Mouse (Mus musculus): ENCODE measurements around the gene Polrmt. TPM values are rescaled to one million over a fixed set of nuclear protein-coding genes. Genes with fewer than 3 reads are reported as not detected.

Gene Polrmt
- polyA plus RNA-seq, 1 experiment from 2014 or later: 33.9 TPM

DNA sequence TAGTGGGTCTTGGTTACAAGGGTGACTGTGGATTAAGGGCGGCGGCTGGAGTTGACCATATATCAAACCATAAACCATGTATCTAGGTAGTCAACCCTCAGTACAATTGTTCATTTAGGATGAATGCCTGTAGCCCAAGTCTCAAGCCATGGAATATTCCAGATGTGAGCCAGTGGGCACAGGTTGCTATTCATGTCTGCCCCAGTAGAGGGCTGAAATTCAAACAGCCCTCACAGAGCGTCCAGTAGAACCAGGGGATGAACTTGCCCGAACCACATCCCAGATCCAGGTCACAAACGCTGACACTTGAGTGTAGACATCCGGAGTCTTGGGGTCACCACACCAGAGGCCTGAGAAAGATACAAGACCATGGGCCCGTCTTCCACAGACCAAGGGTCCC lies 36.7 kb upstream of the Polrmt start:
- H3K9me3 ChIP-seq: no peaks in the 10 kb centered on the region
- H3K4me1 ChIP-seq: peaks cover 26% of the 10 kb centered on the region
- no peaks in the 10 kb centered on the region for H3K36me3 ChIP-seq
- H3K27ac ChIP-seq: no peak overlapping the region
- WGBS: 57% methylated on average over 7 of the region's 7 CpGs
- no peak for ATAC-seq (ENCODE audit: insufficient read depth, low FRiP score, low read depth)
- no peaks in the 10 kb centered on the region for H3K27me3 ChIP-seq (replicated peaks)
- H3K4me2 ChIP-seq: no peak overlapping the region
- no peak overlapping the region for H3K4me3 ChIP-seq (replicated peaks)
- H3K9ac ChIP-seq: no peak overlapping the region

- no peaks in the 10 kb centered on the region for H3K27me3 ChIP-seq (replicated peaks)
Observed at GRCm38 (mm10) chr10:79781956-79782355, 35.6 kb upstream of the Polrmt start.

GRCm38 (mm10) chr10:79781139-79781538 lies 34.8 kb upstream of the Polrmt start:
- Histone ChIP-seq H3K4me3 (replicated peaks) (peak overlapping the region; percentile 50), H3K4me2 (peak overlapping the region; percentile 87), H3K9ac (no peak overlapping the region), H3K27me3 (replicated peaks) (no peaks in the 10 kb centered on the region), H3K36me3 (no peaks in the 10 kb centered on the region), H3K4me1 (peaks cover 41% of the 10 kb centered on the region), H3K27ac (peak overlapping the region; percentile 74), H3K9me3 (no peaks in the 10 kb centered on the region)
- WGBS: 27% methylated on average over 21 of the region's 21 CpGs
- ATAC-seq (ENCODE audit: insufficient read depth, low FRiP score, low read depth): no peak

More at GRCm38 (mm10) chr10:79781956-79782355, 35.6 kb upstream of the Polrmt start:
- ATAC-seq (ENCODE audit: insufficient read depth, low FRiP score, low read depth): no peak
- Histone ChIP-seq H3K36me3 (no peaks in the 10 kb centered on the region), H3K4me2 (no peak overlapping the region), H3K4me3 (replicated peaks) (no peak overlapping the region), H3K27ac (no peak overlapping the region), H3K9me3 (no peaks in the 10 kb centered on the region), H3K4me1 (peaks cover 37% of the 10 kb centered on the region), H3K9ac (no peak overlapping the region)
- WGBS: 68% methylated on average over 5 of the region's 5 CpGs

DNA sequence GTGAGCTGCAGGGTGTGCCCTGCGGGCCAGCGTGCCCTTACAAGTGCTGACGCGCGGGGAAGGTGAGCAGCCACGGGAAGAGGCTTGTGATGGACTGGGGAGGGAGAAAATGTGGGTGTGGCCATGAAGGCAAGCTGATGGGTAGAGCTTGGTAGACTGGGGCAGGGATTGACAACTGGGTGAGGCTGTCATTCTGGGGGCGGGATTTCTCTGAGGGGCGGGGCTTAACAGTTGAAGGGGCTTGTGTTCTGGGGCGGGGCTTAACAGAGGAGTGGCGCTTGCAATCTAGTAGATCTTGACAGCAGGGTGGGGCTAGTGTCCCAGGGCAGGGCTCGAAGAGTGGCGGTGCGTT lies 34.3 kb upstream of the Polrmt start:
- no peak for ATAC-seq (ENCODE audit: insufficient read depth, low FRiP score, low read depth)
- Histone ChIP-seq H3K4me2 (peak overlapping the region; percentile 87), H3K36me3 (no peaks in the 10 kb centered on the region), H3K9me3 (no peaks in the 10 kb centered on the region), H3K4me1 (peaks cover 41% of the 10 kb centered on the region), H3K27me3 (replicated peaks) (no peaks in the 10 kb centered on the region), H3K9ac (no peak overlapping the region), H3K27ac (peak overlapping the region; percentile 74), H3K4me3 (replicated peaks) (peak overlapping the region; percentile 50)
- WGBS: under 1% methylated on average over 13 of the region's 13 CpGs

DNA sequence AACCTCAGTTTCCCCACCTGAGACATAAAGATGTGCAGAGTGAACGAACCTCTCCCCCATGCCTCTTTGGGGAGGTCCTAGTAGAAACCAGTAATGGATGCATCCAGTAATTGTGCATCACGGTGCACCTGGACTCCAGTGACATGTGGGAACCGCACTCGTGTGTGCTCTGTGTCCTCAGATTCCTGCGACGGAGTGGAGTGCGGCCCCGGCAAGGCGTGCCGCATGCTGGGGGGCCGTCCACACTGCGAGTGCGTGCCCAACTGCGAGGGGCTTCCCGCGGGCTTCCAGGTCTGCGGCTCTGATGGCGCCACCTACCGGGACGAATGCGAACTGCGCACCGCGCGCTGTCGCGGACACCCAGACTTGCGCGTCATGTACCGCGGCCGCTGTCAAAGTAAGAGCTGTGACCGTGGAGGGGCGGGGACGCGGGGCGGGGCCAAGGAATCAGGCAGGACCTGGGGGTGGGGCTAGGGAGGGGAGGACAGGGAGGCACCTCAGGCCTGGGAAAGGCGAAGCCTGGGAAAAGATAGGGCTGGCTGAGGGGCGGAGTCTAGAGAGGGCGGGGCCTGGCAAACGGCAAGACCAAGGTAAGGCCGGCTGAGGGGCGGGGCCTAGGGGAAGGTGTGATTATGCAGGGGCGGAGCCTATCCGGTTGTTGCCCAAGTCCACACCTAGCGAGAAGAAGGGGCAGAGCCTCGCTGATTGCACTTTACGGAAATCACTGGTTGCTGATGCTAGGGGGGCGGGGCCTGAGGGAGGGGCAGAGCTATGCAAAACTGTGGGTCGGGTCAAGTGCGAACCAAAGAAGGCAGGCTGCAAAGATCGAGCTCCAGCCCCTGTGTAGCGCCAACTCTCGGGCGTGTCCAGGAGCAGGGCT lies 33.6 kb upstream of the Polrmt start:
- Histone ChIP-seq H3K36me3 (no peaks in the 10 kb centered on the region), H3K4me1 (peaks cover 41% of the 10 kb centered on the region), H3K9me3 (no peaks in the 10 kb centered on the region), H3K4me2 (peak overlapping the region; percentile 87), H3K9ac (no peak overlapping the region; the same call in 1 of the 2 replicates), H3K4me3 (replicated peaks) (peak overlapping the region; percentile 50), H3K27me3 (replicated peaks) (no peaks in the 10 kb centered on the region), H3K27ac (peak overlapping the region; percentile 74)
- ATAC-seq (ENCODE audit: insufficient read depth, low FRiP score, low read depth): peak; percentile 90
- 2% methylated on average over 54 of the region's 55 CpGs for WGBS

GRCm38 (mm10) chr10:79779193-79779592 lies 32.8 kb upstream of the Polrmt start:
- ATAC-seq (ENCODE audit: insufficient read depth, low FRiP score, low read depth): no peak
- WGBS: 32% methylated on average over 2 of the region's 2 CpGs
- Histone ChIP-seq H3K9me3 (no peaks in the 10 kb centered on the region), H3K27me3 (replicated peaks) (no peaks in the 10 kb centered on the region), H3K4me2 (no peak overlapping the region), H3K4me3 (replicated peaks) (no peak overlapping the region), H3K9ac (no peak overlapping the region), H3K4me1 (peaks cover 41% of the 10 kb centered on the region), H3K36me3 (no peaks in the 10 kb centered on the region), H3K27ac (no peak overlapping the region)

GRCm38 (mm10) chr10:79778006-79778405 lies 31.6 kb upstream of the Polrmt start:
- no peak for ATAC-seq (ENCODE audit: insufficient read depth, low FRiP score, low read depth)
- peaks cover 41% of the 10 kb centered on the region for H3K4me1 ChIP-seq
- H3K4me2 ChIP-seq: peak overlapping the region; percentile 83
- H3K27ac ChIP-seq: peak overlapping the region; percentile 53
- peak overlapping the region; percentile 49 for H3K4me3 ChIP-seq (replicated peaks)
- 10% methylated on average over 15 of the region's 15 CpGs for WGBS
- H3K9ac ChIP-seq: no peak overlapping the region
- H3K36me3 ChIP-seq: no peaks in the 10 kb centered on the region
- H3K27me3 ChIP-seq (replicated peaks): no peaks in the 10 kb centered on the region
- no peaks in the 10 kb centered on the region for H3K9me3 ChIP-seq

GRCm38 (mm10) chr10:79777103-79777531 lies 30.7 kb upstream of the Polrmt start, which contains the start of gene Fstl3:
Gene Fstl3, plus strand, starts transcription at chr10:79777272.
- peak within 1 kb of the TSS; percentile 48; the same call in 1 of the 2 replicates for H3K9ac ChIP-seq
- no peaks in the 10 kb centered on the region for H3K9me3 ChIP-seq
- no peak for ATAC-seq (ENCODE audit: insufficient read depth, low FRiP score, low read depth)
- H3K4me3 ChIP-seq (replicated peaks): peak within 1 kb of the TSS; percentile 49
- peak within 1 kb of the TSS; percentile 83 for H3K4me2 ChIP-seq
- peak within 1 kb of the TSS; percentile 53 for H3K27ac ChIP-seq
- no peaks in the 10 kb centered on the region for H3K27me3 ChIP-seq (replicated peaks)
- peaks cover 41% of the 10 kb centered on the region for H3K4me1 ChIP-seq
- 1% methylated on average over 39 of the region's 39 CpGs for WGBS
- H3K36me3 ChIP-seq: no peaks in the 10 kb centered on the region

DNA sequence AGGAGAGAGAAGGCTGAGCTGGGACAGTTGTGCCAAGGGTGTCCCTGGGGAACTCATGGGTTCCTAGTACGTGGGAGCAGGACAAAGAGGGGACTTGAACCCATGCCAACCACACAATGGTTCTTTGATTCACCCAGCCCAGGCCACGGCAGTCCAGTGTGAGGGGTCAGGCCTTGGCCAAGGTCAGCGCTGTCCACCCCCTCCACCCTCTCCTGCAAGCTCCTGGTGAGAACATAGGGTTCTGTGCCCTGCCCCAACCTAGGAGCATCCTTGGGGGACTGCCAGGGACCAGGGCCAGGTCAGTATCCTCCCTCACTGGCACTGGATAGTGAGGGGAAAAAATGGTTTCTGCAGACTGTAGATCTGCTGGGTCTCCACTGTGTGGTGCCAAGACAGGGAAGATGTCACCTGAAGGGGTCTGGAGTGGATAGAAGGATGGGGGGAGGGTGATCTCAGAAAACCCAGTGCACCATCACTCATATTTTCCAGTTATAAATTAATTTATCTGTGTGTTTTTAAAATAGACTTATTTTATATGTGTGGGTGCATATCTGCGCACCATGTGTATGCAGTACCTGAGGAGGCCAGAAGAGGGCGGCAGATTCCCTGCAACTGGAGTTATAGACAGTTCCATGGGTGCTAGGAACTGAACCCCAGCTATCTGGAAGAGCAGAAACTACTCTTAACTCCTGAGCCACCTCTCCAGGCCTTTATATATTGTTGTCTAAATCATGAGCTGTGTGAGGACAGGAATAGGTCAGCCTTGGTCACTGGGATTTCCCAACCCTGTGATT lies 28.3 kb upstream of the Polrmt start:
- H3K27ac ChIP-seq: no peak overlapping the region
- H3K9ac ChIP-seq: no peak overlapping the region
- peaks cover 30% of the 10 kb centered on the region for H3K4me1 ChIP-seq
- no peaks in the 10 kb centered on the region for H3K27me3 ChIP-seq (replicated peaks)
- H3K9me3 ChIP-seq: no peaks in the 10 kb centered on the region
- no peak overlapping the region for H3K4me2 ChIP-seq
- H3K36me3 ChIP-seq: no peaks in the 10 kb centered on the region
- ATAC-seq (ENCODE audit: insufficient read depth, low FRiP score, low read depth): no peak
- H3K4me3 ChIP-seq (replicated peaks): no peak overlapping the region
- 57% methylated on average over 5 of the region's 5 CpGs for WGBS

GRCm38 (mm10) chr10:79773208-79773607 lies 26.8 kb upstream of the Polrmt start:
- ATAC-seq (ENCODE audit: insufficient read depth, low FRiP score, low read depth): no peak
- H3K27ac ChIP-seq: no peak overlapping the region
- H3K4me3 ChIP-seq (replicated peaks): no peak overlapping the region
- 84% methylated on average over 2 of the region's 2 CpGs for WGBS
- H3K4me1 ChIP-seq: peaks cover 21% of the 10 kb centered on the region
- no peaks in the 10 kb centered on the region for H3K36me3 ChIP-seq
- H3K9me3 ChIP-seq: no peaks in the 10 kb centered on the region
- H3K27me3 ChIP-seq (replicated peaks): no peaks in the 10 kb centered on the region
- H3K4me2 ChIP-seq: no peak overlapping the region
- H3K9ac ChIP-seq: no peak overlapping the region

DNA sequence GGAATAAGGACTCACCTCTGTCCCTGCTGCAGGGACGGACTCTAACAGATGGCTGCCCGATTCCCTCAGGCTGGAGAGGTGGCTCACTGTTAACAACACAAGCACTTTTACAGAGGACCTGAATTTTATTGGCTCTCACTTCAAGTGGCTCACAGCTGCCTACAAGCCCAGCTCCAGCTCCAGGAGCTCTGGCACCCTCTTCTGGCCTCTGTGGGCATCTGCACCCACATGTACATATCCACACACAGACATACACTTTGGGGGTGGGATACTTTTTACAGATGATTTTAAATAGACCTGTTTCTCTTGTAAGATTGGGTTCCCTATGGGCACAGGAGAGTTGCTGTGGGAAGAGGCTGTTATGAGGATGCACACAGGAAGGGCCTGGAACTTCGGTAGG lies 25.9 kb upstream of the Polrmt start:
- no peak overlapping the region for H3K27ac ChIP-seq
- no peak overlapping the region for H3K9ac ChIP-seq
- no peaks in the 10 kb centered on the region for H3K9me3 ChIP-seq
- H3K4me3 ChIP-seq (replicated peaks): no peak overlapping the region
- no peaks in the 10 kb centered on the region for H3K36me3 ChIP-seq
- no peak overlapping the region for H3K4me2 ChIP-seq
- 92% methylated on average over 3 of the region's 3 CpGs for WGBS
- ATAC-seq (ENCODE audit: insufficient read depth, low FRiP score, low read depth): no peak
- peaks cover 18% of the 10 kb centered on the region for H3K4me1 ChIP-seq
- no peaks in the 10 kb centered on the region for H3K27me3 ChIP-seq (replicated peaks)

DNA sequence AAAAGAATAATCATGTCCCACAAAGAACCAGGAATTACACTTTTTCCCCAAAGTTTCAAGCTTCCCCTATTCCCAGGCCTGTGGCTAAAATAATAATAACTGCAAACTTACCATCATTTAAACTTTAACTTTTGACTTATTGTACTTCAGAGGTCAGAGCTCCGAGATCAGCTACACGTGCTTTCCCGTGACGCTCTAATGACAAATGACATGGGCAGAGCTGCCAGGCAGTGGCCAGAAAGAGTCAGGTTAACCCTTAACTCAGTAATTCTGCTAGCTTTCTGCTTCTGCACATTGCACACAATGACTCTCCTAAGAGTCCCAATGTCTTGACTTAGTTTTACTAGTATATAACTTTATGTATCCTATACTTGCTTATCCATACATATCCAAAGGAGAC lies 22.9 kb upstream of the Polrmt start:
- no peaks in the 10 kb centered on the region for H3K36me3 ChIP-seq
- 28% methylated on average over 4 of the region's 4 CpGs for WGBS
- H3K9me3 ChIP-seq: no peaks in the 10 kb centered on the region
- H3K4me2 ChIP-seq: no peak overlapping the region
- H3K4me3 ChIP-seq (replicated peaks): no peak overlapping the region
- peaks cover 25% of the 10 kb centered on the region for H3K4me1 ChIP-seq
- H3K27me3 ChIP-seq (replicated peaks): no peaks in the 10 kb centered on the region
- no peak for ATAC-seq (ENCODE audit: insufficient read depth, low FRiP score, low read depth)
- H3K9ac ChIP-seq: no peak overlapping the region
- no peak overlapping the region for H3K27ac ChIP-seq
